Mouse (Mus musculus) spleen, adult 2 months (tissue): ENCODE data around the gene Zfp653. TPM values are rescaled to one million over a fixed set of nuclear protein-coding genes. Genes with fewer than 3 reads are reported as not detected.

Experiments used
- DNase-seq, 2 experiments: peaks; one replicate each; pipeline versions ENCODE4 v3.0.0 to v3.0.0-alpha.2; 2012 to 2021; ENCODE audit warnings: low spot score in 2 of 2, low read depth in 1 of 2
- H3K27ac ChIP-seq: fragments of 200-500 bp; 2 replicates; pipeline ENCODE4 v1.5.1; 2012; ENCODE audit warnings: low read length, inconsistent platforms; ENCODE audit not compliant: insufficient read depth
- H3K27me3 ChIP-seq: fragments of 200-500 bp; 2 replicates; pipeline ENCODE4 v1.6.1; 2012; ENCODE audit warnings: mild to moderate bottlenecking, moderate library complexity, low read length, inconsistent platforms; ENCODE audit not compliant: control insufficient read depth, insufficient read depth
- H3K36me3 ChIP-seq: fragments of 200-500 bp; 2 replicates; pipeline ENCODE4 v1.6.1; 2012; ENCODE audit warnings: mild to moderate bottlenecking, low read length, inconsistent platforms; ENCODE audit not compliant: control insufficient read depth, insufficient read depth
- H3K4me1 ChIP-seq: fragments of 200-500 bp; 2 replicates; pipeline ENCODE4 v1.6.1; 2011; ENCODE audit warnings: inconsistent platforms; ENCODE audit not compliant: control insufficient read depth, insufficient read depth, insufficient read length
- H3K4me3 ChIP-seq: fragments of 200-500 bp; 2 replicates; pipeline ENCODE4 v1.5.1; 2011; ENCODE audit warnings: mild to moderate bottlenecking, inconsistent platforms; ENCODE audit not compliant: insufficient read depth, insufficient read length; ENCODE audit errors: extremely low read depth
- CTCF ChIP-seq: fragments of 200-500 bp; IDR thresholded peaks from 2 replicates; pipeline ENCODE4 v1.5.1; 2011; ENCODE audit warnings: mild to moderate bottlenecking, inconsistent platforms; ENCODE audit not compliant: insufficient read depth, insufficient read length, insufficient replicate concordance; ENCODE audit errors: extremely low read depth
- POLR2A ChIP-seq: fragments of 200-500 bp; IDR thresholded peaks from 2 replicates; pipeline ENCODE4 v1.6.1; 2011; ENCODE audit warnings: low read depth, low read length, inconsistent platforms
- WGBS: fragments of 180-500 bp; shearing (Covaris S2); methylation state at CpG from one replicate; pipeline ENCODE4 v1.1.7; 2018; 5-methylcytosine and 5-hydroxymethylcytosine counted together
- polyA plus RNA-seq: library from polyadenylated mRNA; depleted of rRNA; stranded (reverse); fragments of >200 nt; gene quantifications from 2 replicates; pipeline ENCODE4 v1.2.3, GENCODE M21; 2012; rRNA removed

Zfp653 gene
- polyA plus RNA-seq, 1 experiment: 21.6 TPM

DNA sequence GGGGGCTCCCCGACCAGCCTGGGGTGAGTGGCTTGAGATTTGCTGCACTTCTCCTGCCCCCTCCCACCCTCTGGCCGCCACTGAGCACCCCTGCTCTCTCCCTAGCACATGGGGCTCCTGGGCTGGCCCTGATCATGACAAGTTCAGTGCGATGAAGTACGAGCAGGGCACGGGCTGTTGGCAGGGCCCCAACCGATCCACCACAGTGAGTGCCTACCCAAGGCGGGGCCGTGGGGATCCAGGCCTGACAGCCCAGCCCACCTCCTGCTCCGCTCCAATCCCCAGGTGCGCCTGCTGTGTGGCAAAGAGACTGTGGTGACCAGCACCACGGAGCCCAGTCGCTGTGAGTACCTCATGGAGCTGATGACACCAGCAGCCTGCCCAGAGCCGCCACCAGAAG lies 58.4 kb downstream of the Zfp653 start:
- TF ChIP-seq POLR2A (no peak), CTCF (no peak)
- no peaks in the 10 kb centered on the region; the same call in 1 of the 2 replicates for H3K4me1 ChIP-seq
- H3K4me3 ChIP-seq: no peak overlapping the region
- no peak for DNase-seq
- no peaks in the 10 kb centered on the region for H3K27me3 ChIP-seq
- peaks cover 49% of the 10 kb centered on the region for H3K36me3 ChIP-seq
- 93% methylated on average over 13 of the region's 13 CpGs for WGBS
- no peak overlapping the region for H3K27ac ChIP-seq

DNA sequence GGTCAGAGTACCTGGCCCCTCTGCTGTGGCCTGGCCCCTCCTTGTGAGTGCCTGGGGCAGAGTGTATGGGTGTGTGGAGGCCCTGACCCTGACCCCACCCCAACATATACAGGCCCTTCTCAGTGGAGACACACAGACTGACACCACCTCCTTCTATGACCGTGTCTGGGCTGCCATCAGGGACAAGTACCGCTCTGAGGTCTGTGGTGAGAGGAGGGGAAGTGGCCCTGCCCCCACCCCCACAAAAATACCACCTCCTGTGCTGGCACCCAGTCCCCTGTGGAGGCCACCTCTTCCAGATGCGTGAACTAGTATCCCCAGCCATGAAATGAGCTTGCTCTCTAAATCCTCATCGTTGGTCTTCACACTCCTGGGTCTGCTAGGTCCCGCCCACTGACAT lies 60.1 kb downstream of the Zfp653 start:
- H3K4me3 ChIP-seq: no peak overlapping the region
- TF ChIP-seq POLR2A: no peak
- no peak for TF ChIP-seq CTCF
- H3K36me3 ChIP-seq: peaks cover 51% of the 10 kb centered on the region
- H3K27me3 ChIP-seq: no peaks in the 10 kb centered on the region
- DNase-seq: no peak
- H3K27ac ChIP-seq: no peak overlapping the region
- WGBS: 37% methylated on average over 5 of the region's 5 CpGs
- no peaks in the 10 kb centered on the region; the same call in 1 of the 2 replicates for H3K4me1 ChIP-seq

Other genes with a start within 250 kb of the Zfp653 start
- gene Angptl8, start 235.9 kb downstream of the Zfp653 start, polyA plus RNA-seq: 0.60 and 1.3 TPM in 2 replicates
- gene Dock6, start 218.7 kb downstream of the Zfp653 start, polyA plus RNA-seq: 43.3 and 47.6 TPM in 2 replicates
- gene Rab3d, start 153.2 kb downstream of the Zfp653 start, polyA plus RNA-seq: 21.1 and 29.6 TPM in 2 replicates
- 0.75 and 0.95 TPM in 2 replicates for gene Ccdc159, start 143.9 kb downstream of the Zfp653 start, polyA plus RNA-seq
- gene Tmem205, start 143.8 kb downstream of the Zfp653 start, polyA plus RNA-seq: 19.4 and 24.1 TPM in 2 replicates
- 2.6 and 3.9 TPM in 2 replicates for gene Plppr2, start 134.3 kb downstream of the Zfp653 start, polyA plus RNA-seq
- 6.5 and 7.4 TPM in 2 replicates for gene Swsap1, start 115.6 kb downstream of the Zfp653 start, polyA plus RNA-seq
- 49.5 and 59.5 TPM in 2 replicates for gene Epor, start 107.9 kb downstream of the Zfp653 start, polyA plus RNA-seq
- 7.4 and 8.0 TPM in 2 replicates for gene Rgl3, start 81.9 kb downstream of the Zfp653 start, polyA plus RNA-seq
- gene Ccdc151, start 68.7 kb downstream of the Zfp653 start, polyA plus RNA-seq: 0.12 TPM in 1 of 2 replicates, not detected in the other
- 47.4 and 48.7 TPM in 2 replicates for gene Prkcsh, start 68.6 kb downstream of the Zfp653 start, polyA plus RNA-seq
- gene Elavl3, start 19.4 kb downstream of the Zfp653 start, polyA plus RNA-seq: not detected in 2 replicates
- gene Gm49318, start 117 bp downstream of the Zfp653 start, polyA plus RNA-seq: not detected in 2 replicates
- gene Ecsit, start 14.1 kb upstream of the Zfp653 start, polyA plus RNA-seq: 21.8 and 30.1 TPM in 2 replicates
- 7.2 and 8.0 TPM in 2 replicates for gene Cnn1, start 27.8 kb upstream of the Zfp653 start, polyA plus RNA-seq
- gene Elof1, start 45.8 kb upstream of the Zfp653 start, polyA plus RNA-seq: 70.2 and 89.3 TPM in 2 replicates
- 309 and 340 TPM in 2 replicates for gene Acp5, start 64.3 kb upstream of the Zfp653 start, polyA plus RNA-seq
- 23.6 and 38.6 TPM in 2 replicates for gene Pigyl, start 85.5 kb upstream of the Zfp653 start, polyA plus RNA-seq
- not detected in 2 replicates for gene Zfp872, start 116.7 kb upstream of the Zfp653 start, polyA plus RNA-seq
- 13.8 and 15.1 TPM in 2 replicates for gene Zfp809, start 154.3 kb upstream of the Zfp653 start, polyA plus RNA-seq
- 0.13 and 0.15 TPM in 2 replicates for gene Zfp599, start 188.5 kb upstream of the Zfp653 start, polyA plus RNA-seq
- gene Zfp810, start 236.3 kb upstream of the Zfp653 start, polyA plus RNA-seq: 3.7 and 4.0 TPM in 2 replicates